Mouse (Mus musculus): ENCODE data around the gene Svs1.

DNA sequence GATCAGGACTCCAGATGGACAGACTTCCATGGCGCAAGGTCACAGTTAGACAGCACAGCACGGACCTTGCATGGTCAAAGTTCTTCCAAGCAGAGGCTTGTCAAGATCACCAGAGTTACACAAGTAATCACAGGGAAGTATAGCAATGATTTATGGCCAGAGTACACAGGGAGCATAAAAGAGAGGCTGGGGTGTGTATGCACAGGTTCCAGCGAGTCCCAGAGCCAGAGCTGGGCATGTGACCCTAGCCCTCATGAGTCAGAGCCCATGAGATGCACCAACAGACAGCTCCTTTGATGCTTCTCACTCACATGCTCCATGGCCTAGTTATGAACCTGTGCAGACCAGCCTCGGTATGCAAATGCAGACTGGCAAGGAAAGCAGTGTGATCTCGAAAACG is 41.4 kb downstream of the Svs1 start:
- TF ChIP-seq CTCF (IDR thresholded peaks at IDR 0.05; ENCODE audit: low read depth, low read length) (no peak), POLR2A (IDR thresholded peaks at IDR 0.05; ENCODE audit: extremely low read depth, insufficient read depth, low read length) (no peak)

Data from liver, adult 2 months (tissue).